10 mouse cellular contexts compared by ENCODE assay signal in the genomic region with DNA sequence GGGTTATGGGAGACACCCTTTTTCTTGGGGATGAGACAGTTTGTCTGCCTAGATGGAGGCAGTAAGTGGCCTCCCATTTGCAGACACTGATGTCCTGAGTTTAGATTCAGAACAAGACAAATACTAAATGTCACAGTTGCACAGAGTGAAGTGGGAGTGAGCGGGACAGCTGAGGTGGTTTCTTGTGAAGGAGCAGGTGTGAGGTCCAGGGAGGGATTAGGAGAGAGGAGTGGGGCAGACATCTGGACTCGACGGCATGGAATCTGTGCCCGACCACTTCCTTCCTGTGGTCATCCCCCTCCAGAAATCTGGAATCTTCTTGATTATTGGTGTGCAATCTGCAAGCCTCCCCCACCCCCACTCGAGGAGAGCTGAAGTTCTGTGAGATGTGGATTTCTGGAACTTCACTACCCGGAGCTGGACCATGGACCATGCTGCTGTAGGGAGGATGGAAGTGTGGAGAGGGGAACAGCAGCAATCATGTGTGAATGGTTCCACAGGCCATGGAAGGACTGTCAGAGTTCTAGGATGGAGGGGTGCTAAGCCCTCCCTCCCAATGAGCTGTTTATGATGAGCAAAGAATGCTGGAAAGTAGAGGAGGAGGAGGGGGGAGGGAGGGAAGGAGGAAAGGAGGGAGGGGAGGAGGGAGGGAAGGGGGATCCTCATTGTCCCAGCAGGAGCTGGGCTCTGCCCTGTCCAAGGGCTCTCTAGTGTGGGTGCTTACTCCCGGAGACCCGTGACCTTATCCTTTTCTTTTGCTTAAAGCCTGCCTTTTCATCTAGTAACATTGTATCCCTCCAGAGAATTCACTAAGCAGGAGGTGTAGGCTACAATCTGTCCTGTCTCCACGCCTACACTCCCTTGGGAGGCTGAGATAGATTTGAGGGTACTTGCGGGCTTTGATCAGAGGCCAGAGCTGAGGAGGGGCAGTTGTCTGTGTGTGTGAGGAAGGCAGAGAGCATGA. TPM values are rescaled to one million over a fixed set of nuclear protein-coding genes. Genes with fewer than 3 reads are reported as not detected.
DNase-seq lines count a peak whose midpoint lies in the region; ATAC-seq and TF ChIP-seq lines count a peak whose summit lies in the region.
"Had no signal": no experiment of that assay in that cellular context is flagged by ENCODE, and none has a peak within 500 bp of the region (broad histone marks: within the 10 kb centered on the region; RNA-seq: fewer than 3 reads in every experiment).

No protein-coding gene starts in this region.

- no peaks in the 10 kb centered on the region for H3K36me3 ChIP-seq in liver, adult 2 months (ENCODE audit: control insufficient read depth, insufficient read depth, low read length)
- no peaks in the 10 kb centered on the region for H3K36me3 ChIP-seq in liver, embryonic 11.5 days (ENCODE audit: control insufficient read depth, insufficient read depth, low read length)
- H3K36me3 ChIP-seq in limb, embryonic 12.5 days, result no peaks in the 10 kb centered on the region

- no peak for TF ChIP-seq POLR2A in cerebellum, adult 2 months (IDR thresholded peaks at IDR 0.05; ENCODE audit: borderline replicate concordance, insufficient read depth, low read length)
- no peak for TF ChIP-seq POLR2A in liver, adult 2 months (IDR thresholded peaks at IDR 0.05; ENCODE audit: extremely low read depth, insufficient read depth, low read length)

- 48% methylated on average over 10 of the region's 10 CpGs for WGBS in cerebellum, adult 2 months
- WGBS in liver, adult 2 months, result 59% methylated on average over 10 of the region's 10 CpGs
- WGBS in liver, embryonic 11.5 days, result 39% methylated on average over 10 of the region's 10 CpGs
- 30% methylated on average over 10 of the region's 10 CpGs for WGBS in limb, embryonic 12.5 days

- peaks cover 62% of the 10 kb centered on the region for H3K4me1 ChIP-seq in cerebellum, adult 2 months (ENCODE audit: control insufficient read depth, insufficient read depth, low read length)
- peaks cover 38% of the 10 kb centered on the region for H3K4me1 ChIP-seq in liver, adult 2 months (ENCODE audit: control insufficient read depth, insufficient read depth, low read length)
- H3K4me1 ChIP-seq in liver, embryonic 11.5 days (replicated peaks; ENCODE audit: control insufficient read depth, insufficient read depth, low read length), result peaks cover 20% of the 10 kb centered on the region
- H3K4me1 ChIP-seq in limb, embryonic 12.5 days (replicated peaks), result peaks cover 39% of the 10 kb centered on the region

- no peaks in the 10 kb centered on the region for H3K27me3 ChIP-seq in cerebellum, adult 2 months (ENCODE audit: control insufficient read depth, insufficient read depth, low read length)
- no peaks in the 10 kb centered on the region for H3K27me3 ChIP-seq in liver, adult 2 months (ENCODE audit: control insufficient read depth, insufficient read depth, low read length)
- no peaks in the 10 kb centered on the region for H3K27me3 ChIP-seq in liver, embryonic 11.5 days (replicated peaks; ENCODE audit: control insufficient read depth, insufficient read depth, low read length)
- no peaks in the 10 kb centered on the region for H3K27me3 ChIP-seq in limb, embryonic 12.5 days

- no peak overlapping the region for H3K4me2 ChIP-seq in liver, embryonic 11.5 days
- no peak overlapping the region for H3K4me2 ChIP-seq in limb, embryonic 12.5 days

- peak overlapping the region; percentile 41; the same call in 1 of the 2 replicates for H3K27ac ChIP-seq in cerebellum, adult 2 months (ENCODE audit: insufficient read depth, low read length)
- H3K27ac ChIP-seq in liver, adult 2 months (replicated peaks; ENCODE audit: insufficient read depth, low read depth, low read length), result peak overlapping the region; percentile 68
- H3K27ac ChIP-seq in liver, embryonic 11.5 days (ENCODE audit: low read depth, low read length), result no peak overlapping the region
- H3K27ac ChIP-seq in limb, embryonic 12.5 days, result 0 out of 2 replicates have a peak overlapping the region, but pooled peaks have one; percentile 8

- peaks cover 8% of the 10 kb centered on the region; the same call in 1 of the 2 replicates for H3K79me2 ChIP-seq in liver, adult 2 months (ENCODE audit: control insufficient read depth, insufficient read depth, low read length)

- TF ChIP-seq CTCF in cerebellum, adult 2 months (IDR thresholded peaks at IDR 0.05; ENCODE audit: borderline replicate concordance, insufficient read depth, low read depth, low read length), result no peak
- no peak for TF ChIP-seq CTCF in liver, adult 2 months (IDR thresholded peaks at IDR 0.05; ENCODE audit: low read depth, low read length)

- H3K4me3 ChIP-seq in cerebellum, adult 2 months (replicated peaks; ENCODE audit: insufficient read depth, low read depth, low read length), result no peak overlapping the region
- H3K4me3 ChIP-seq in liver, adult 2 months (ENCODE audit: insufficient read depth, low read depth, low read length), result no peak overlapping the region
- H3K4me3 ChIP-seq in liver, embryonic 11.5 days (ENCODE audit: low read depth, low read length), result no peak overlapping the region
- no peak overlapping the region for H3K4me3 ChIP-seq in limb, embryonic 12.5 days (replicated peaks)
- H3K4me3 ChIP-seq: layer of hippocampus, adult 2 months had no signal

- ATAC-seq in liver, embryonic 11.5 days (replicated peaks; ENCODE audit: low FRiP score), result no peak
- ATAC-seq in limb, embryonic 12.5 days (ENCODE audit: insufficient number of reproducible peaks, insufficient read depth, low FRiP score, low TSS enrichment, low read depth), result 0 out of 2 replicates have a peak, but pooled peaks have one; percentile 66

- H3K9me3 ChIP-seq in liver, embryonic 11.5 days (ENCODE audit: control insufficient read depth, low read length), result no peaks in the 10 kb centered on the region
- H3K9me3 ChIP-seq in limb, embryonic 12.5 days, result no peaks in the 10 kb centered on the region

- no peak overlapping the region for H3K9ac ChIP-seq in liver, adult 2 months (ENCODE audit: low read depth, low read length)
- H3K9ac ChIP-seq in liver, embryonic 11.5 days (ENCODE audit: low read depth, low read length), result no peak overlapping the region
- no peak overlapping the region for H3K9ac ChIP-seq in limb, embryonic 12.5 days (replicated peaks)

- peak in 1 of 2 experiments; percentile 26 for DNase-seq in cerebellum, adult 2 months
- no peak for DNase-seq in cerebellum, postnatal 36 days
- no peak for DNase-seq in liver, adult 2 months (ENCODE audit: extremely low read depth, low read depth, low spot score)
- no peak for DNase-seq in liver, embryonic 11.5 days (ENCODE audit: low spot score)
- DNase-seq in retina, postnatal 1 day, result peak; percentile 65
- no peak for DNase-seq in frontal cortex, postnatal 25 days (ENCODE audit: low spot score in 2 of 2)
- DNase-seq in frontal cortex, postnatal 36 days (ENCODE audit: low spot score in 2 of 2), result no peak
- DNase-seq: B cell, adult 2 months had no signal

RNA-seq across cellular contexts. Expression of gene Hpcal1, which starts 56.8 kb away (rescaled TPM):
- 544 TPM in 2 replicates for polyA plus RNA-seq in cerebellum, adult 2 months (2012; rRNA removed)
- 8.5 and 10.5 TPM in 2 replicates for total RNA-seq in liver, adult 2 months (2014; rRNA removed)
- polyA plus RNA-seq in liver, adult 2 months (2012; rRNA removed), result 16.6 and 23.2 TPM in 2 replicates
- 30.2 and 31.8 TPM in 2 replicates for polyA plus RNA-seq in liver, embryonic 11.5 days (2014; fragmentation: Nextera tagmentation; extraction: Ambion mirVana)
- 24.0 and 27.0 TPM in 2 replicates for polyA plus RNA-seq in limb, embryonic 12.5 days (2016; fragmentation: Nextera tagmentation; extraction: Ambion mirVana)

Comparison
In these comparisons a context has a peak if more than half of its experiments do, and no peak if none do; other contexts are left out.
1. RNA of gene Hpcal1, which starts 56.8 kb away (polyA plus RNA-seq): 544 TPM in cerebellum, adult 2 months; 30.2 to 31.8 TPM in liver, embryonic 11.5 days, 24.0 to 27.0 TPM in limb, embryonic 12.5 days and 16.6 to 23.2 TPM in liver, adult 2 months; every median in the first group is over 10 times any median in the second.